Mouse (Mus musculus): ENCODE data around the gene Vps4b.

Vps4b gene

GRCm38 (mm10) chr1:106796542-106796924 lies at the start of gene Vps4b:
Gene Vps4b (minus strand): TSS chr1:106796728.
- POLR2A ChIA-PET, result interaction anchor here in 3 of 4 experiments (0.6 to 2.3 kb wide), 9 partner anchors 22 to 830 kb away, joined by 3 to 15 read pairs (median 3); partner anchors contain the start of genes Kdsr (in 3 of the 3), Phlpp1 (in 1 of the 3) and Zcchc2 (in 1 of the 3)
- CTCF ChIA-PET, result no interaction called here

GRCm38 (mm10) chr1:106828784-106829183 lies 32.3 kb upstream of the Vps4b start:
- POLR2A ChIA-PET, result no interaction called here
- CTCF ChIA-PET, result no interaction called here

GRCm38 (mm10) chr1:106822297-106822696 lies 25.8 kb upstream of the Vps4b start:
- ChIA-PET POLR2A (no interaction called here), CTCF (no interaction called here)

- ChIA-PET CTCF (interaction anchor here in 1 of 4 experiments (0.6 kb wide), 1 partner anchor 161 kb away, joined by 4 read pairs; no protein-coding TSS in a partner anchor), POLR2A (interaction anchor here in 1 of 4 experiments (1.2 kb wide), 1 partner anchor 21 kb away, joined by 3 read pairs; the partner anchor contains the start of gene Vps4b)
These were observed 21.8 kb upstream of the Vps4b start for GRCm38 (mm10) chr1:106818323-106818722.

GRCm38 (mm10) chr1:106816766-106817165 lies 20.2 kb upstream of the Vps4b start:
- CTCF ChIA-PET, result no interaction called here
- POLR2A ChIA-PET, result interaction anchor here in 1 of 4 experiments (0.6 kb wide), 1 partner anchor 271 kb away, joined by 3 read pairs; no protein-coding TSS in a partner anchor

- POLR2A ChIA-PET, result no interaction called here
- CTCF ChIA-PET, result no interaction called here
These were observed 18.7 kb upstream of the Vps4b start for GRCm38 (mm10) chr1:106815265-106815664.

GRCm38 (mm10) chr1:106814864-106815263 lies 18.3 kb upstream of the Vps4b start:
- ChIA-PET CTCF (no interaction called here), POLR2A (no interaction called here)

- ChIA-PET CTCF (no interaction called here), POLR2A (no interaction called here)
These were observed 3.4 kb upstream of the Vps4b start for GRCm38 (mm10) chr1:106799931-106800330.

GRCm38 (mm10) chr1:106799406-106799805 lies 2.9 kb upstream of the Vps4b start:
- ChIA-PET POLR2A (no interaction called here), CTCF (no interaction called here)

GRCm38 (mm10) chr1:106796987-106797779 lies 655 bp upstream of the Vps4b start:
- POLR2A ChIA-PET, result interaction anchor here in 3 of 4 experiments (0.6 to 2.3 kb wide), 9 partner anchors 22 to 830 kb away, joined by 3 to 15 read pairs (median 3); partner anchors contain the start of genes Kdsr (in 3 of the 3), Phlpp1 (in 1 of the 3) and Zcchc2 (in 1 of the 3)
- CTCF ChIA-PET, result no interaction called here

- ChIA-PET POLR2A (interaction anchor here in 3 of 4 experiments (0.9 to 2.3 kb wide), 7 partner anchors 23 to 805 kb away, joined by 3 to 15 read pairs (median 6); partner anchors contain the start of genes Kdsr (in 3 of the 3) and Zcchc2 (in 1 of the 3)), CTCF (no interaction called here)
These were observed 640 bp downstream of the Vps4b start for GRCm38 (mm10) chr1:106795634-106796541.

- CTCF ChIA-PET, result no interaction called here
- POLR2A ChIA-PET, result interaction anchor here in 2 of 4 experiments (1.4 to 2.4 kb wide), 3 partner anchors 15 to 46 kb away, joined by 4 to 14 read pairs (median 7); partner anchors contain the start of gene Kdsr (in 2 of the 2)
These were observed 21.6 kb downstream of the Vps4b start for GRCm38 (mm10) chr1:106774896-106775295.

- ChIA-PET POLR2A (interaction anchor here in 2 of 4 experiments (1.4 to 2.4 kb wide), 3 partner anchors 15 to 45 kb away, joined by 4 to 14 read pairs (median 7); partner anchors contain the start of gene Kdsr (in 2 of the 2)), CTCF (no interaction called here)
These were observed 22.4 kb downstream of the Vps4b start for GRCm38 (mm10) chr1:106774092-106774491.

GRCm38 (mm10) chr1:106768773-106769172 lies 27.8 kb downstream of the Vps4b start:
- POLR2A ChIA-PET, result interaction anchor here in 2 of 4 experiments (1.0 to 2.3 kb wide), 3 partner anchors 8 to 10 kb away, joined by 3 to 11 read pairs (median 3); partner anchors contain the start of gene Kdsr (in 2 of the 2)

GRCm38 (mm10) chr1:106765771-106766170 lies 30.8 kb downstream of the Vps4b start:
- CTCF ChIA-PET, result no interaction called here
- POLR2A ChIA-PET, result interaction anchor here in 1 of 4 experiments (1.8 kb wide), 1 partner anchor 20 kb away, joined by 4 read pairs; no protein-coding TSS in a partner anchor

More at GRCm38 (mm10) chr1:106768773-106769172, 27.8 kb downstream of the Vps4b start:
- CTCF ChIA-PET, result no interaction called here

GRCm38 (mm10) chr1:106764846-106765245 lies 31.7 kb downstream of the Vps4b start:
- ChIA-PET CTCF (no interaction called here), POLR2A (interaction anchor here in 1 of 4 experiments (1.8 kb wide), 1 partner anchor 21 kb away, joined by 4 read pairs; no protein-coding TSS in a partner anchor)

- CTCF ChIA-PET, result no interaction called here
- POLR2A ChIA-PET, result interaction anchor here in 1 of 4 experiments (1.8 kb wide), 1 partner anchor 21 kb away, joined by 4 read pairs; no protein-coding TSS in a partner anchor
These were observed 32.2 kb downstream of the Vps4b start for GRCm38 (mm10) chr1:106764281-106764680.

GRCm38 (mm10) chr1:106760750-106761149 lies 35.8 kb downstream of the Vps4b start:
- ChIA-PET POLR2A (interaction anchor here in 3 of 4 experiments (0.6 to 3.4 kb wide), 17 partner anchors 8 to 758 kb away, joined by 3 to 28 read pairs (median 9); partner anchors contain the start of genes Bcl2 (in 1 of the 3), Phlpp1 (in 1 of the 3) and Vps4b (in 1 of the 3)), CTCF (no interaction called here)
